ENCODE assay signal across 22 mouse cellular contexts in genomic region chr4:148837644-148838043, GRCm38 (mm10). TPM values are rescaled to one million over a fixed set of nuclear protein-coding genes. Genes with fewer than 3 reads are reported as not detected.
A peak's percentile ranks its signal among the peaks of the same experiment; 100 is the strongest.
DNase-seq lines count a peak whose midpoint lies in the region; ATAC-seq and TF ChIP-seq lines count a peak whose summit lies in the region.
"Had no signal": no experiment of that assay in that cellular context is flagged by ENCODE, and none has a peak within 500 bp of the region (broad histone marks: within the 10 kb centered on the region; RNA-seq: fewer than 3 reads in every experiment).

No protein-coding gene starts in this region.

- H3K27me3 ChIP-seq in midbrain, embryonic 10.5 days (ENCODE audit: low read depth, poor library complexity, severe bottlenecking) = peaks cover 68% of the 10 kb centered on the region
- H3K27me3 ChIP-seq in midbrain, postnatal 0 days (ENCODE audit: insufficient read depth, low read length) = 0 out of 2 replicates have a peak, but pooled peaks cover 5% of the 10 kb centered on the region

- H3K9ac ChIP-seq in midbrain, postnatal 0 days (replicated peaks; ENCODE audit: low read length, poor library complexity, severe bottlenecking) = no peak overlapping the region
- H3K9ac ChIP-seq: limb, embryonic 15.5 days; liver, embryonic 14.5 days; lung, embryonic 14.5 days; neural tube, embryonic 13.5 days had no signal

- no peak overlapping the region for H3K4me2 ChIP-seq in midbrain, postnatal 0 days (ENCODE audit: low read depth, low read length, poor library complexity, severe bottlenecking)
- H3K4me2 ChIP-seq: limb, embryonic 15.5 days; lung, embryonic 14.5 days; neural tube, embryonic 13.5 days had no signal

- TF ChIP-seq CTCF in midbrain, postnatal 0 days (IDR thresholded peaks at IDR 0.05) = no peak

- H3K4me1 ChIP-seq in midbrain, embryonic 10.5 days = peaks cover 54% of the 10 kb centered on the region
- peaks cover 5% of the 10 kb centered on the region for H3K4me1 ChIP-seq in midbrain, postnatal 0 days (ENCODE audit: insufficient read depth, low read length)
- H3K4me1 ChIP-seq: megakaryocyte, embryonic 14.5 days had no signal

- no peak overlapping the region for H3K4me3 ChIP-seq in midbrain, embryonic 10.5 days
- H3K4me3 ChIP-seq in midbrain, postnatal 0 days (ENCODE audit: low read depth, low read length) = no peak overlapping the region
- H3K4me3 ChIP-seq: limb, embryonic 15.5 days; megakaryocyte, embryonic 14.5 days; myocyte; neural tube, embryonic 13.5 days had no signal

- peak overlapping the region; percentile 19; the same call in 1 of the 2 replicates for H3K27ac ChIP-seq in midbrain, embryonic 10.5 days (replicated peaks)
- no peak overlapping the region for H3K27ac ChIP-seq in midbrain, postnatal 0 days (ENCODE audit: low read depth, low read length)
- H3K27ac ChIP-seq: hindbrain, postnatal 0 days; limb, embryonic 15.5 days; liver, embryonic 14.5 days; neural tube, embryonic 13.5 days had no signal

- H3K36me3 ChIP-seq in midbrain, embryonic 10.5 days = peaks cover 3% of the 10 kb centered on the region; the same call in 1 of the 2 replicates
- no peaks in the 10 kb centered on the region for H3K36me3 ChIP-seq in midbrain, postnatal 0 days (ENCODE audit: insufficient read depth, low read length)
- H3K36me3 ChIP-seq: limb, embryonic 15.5 days had no signal

- peak; percentile 70 to 73 for DNase-seq in cerebellum, postnatal 10 days
- DNase-seq in cerebellum, postnatal 25 days = no peak
- peak; percentile 92 for DNase-seq in heart, adult 11 months
- no peak for DNase-seq in heart, adult 18-20 months
- DNase-seq in midbrain, embryonic 10.5 days (ENCODE audit: low spot score) = no peak
- DNase-seq in midbrain, postnatal 0 days (ENCODE audit: low spot score) = no peak
- no peak for DNase-seq in layer of hippocampus, postnatal 25 days (ENCODE audit: extremely low spot score in 1 of 2, low spot score in 1 of 2)
- DNase-seq: adrenal gland, adult 8-10 months; cerebellum, adult 8-10 months; kidney, adult 11 months; kidney, postnatal 4 days; retina, postnatal 1 day; right cerebral cortex, postnatal 25 days; thymus, postnatal 25 days had no signal

- 89% methylated on average over 6 of the region's 6 CpGs for WGBS in midbrain, embryonic 10.5 days
- WGBS in midbrain, postnatal 0 days = 80% methylated on average over 6 of the region's 6 CpGs

- ATAC-seq in midbrain, postnatal 0 days (ENCODE audit: low FRiP score) = no peak
- ATAC-seq: activated CD4-positive, CD25-positive, alpha-beta regulatory T cell, adult 4 months; hindbrain, postnatal 0 days had no signal

- no peaks in the 10 kb centered on the region for H3K9me3 ChIP-seq in midbrain, embryonic 10.5 days (replicated peaks)
- H3K9me3 ChIP-seq in midbrain, postnatal 0 days (ENCODE audit: low read length) = no peaks in the 10 kb centered on the region
- H3K9me3 ChIP-seq: limb, embryonic 15.5 days; megakaryocyte, embryonic 14.5 days; neural tube, embryonic 13.5 days had no signal

RNA-seq across cellular contexts. Expression of gene Casz1, which starts 33.4 kb away (rescaled TPM):
- 10 to 100 TPM; 35.9 to 41.1 TPM for total RNA-seq in heart, adult 18-20 months (2021)
- polyA plus RNA-seq in midbrain, embryonic 10.5 days (2016; fragmentation: Nextera tagmentation; extraction: Ambion mirVana) = 2.9 and 6.3 TPM in 2 replicates
- 3.7 and 4.0 TPM in 2 replicates for total RNA-seq in midbrain, postnatal 0 days (2014; rRNA removed)
- polyA plus RNA-seq in midbrain, postnatal 0 days (2015; fragmentation: Nextera tagmentation; extraction: Ambion mirVana) = 2.0 TPM in 2 replicates
- under 1 TPM; 0.49 to 0.75 TPM for total RNA-seq in layer of hippocampus, postnatal 25 days (2021)

Comparison
In these comparisons a context has a peak if more than half of its experiments do, and no peak if none do; other contexts are left out.
1. DNase-seq: peak in cerebellum, postnatal 10 days (2 of 2) and heart, adult 11 months (single experiment); none in cerebellum, postnatal 25 days (0 of 2), heart, adult 18-20 months (0 of 2), midbrain, embryonic 10.5 days (single experiment), midbrain, postnatal 0 days (single experiment) and layer of hippocampus, postnatal 25 days (0 of 2).